Mouse (Mus musculus) liver, embryonic 14.5 days (tissue): ENCODE data around the gene Runx2.

Experiments used
- CTCF ChIP-seq: IDR thresholded peaks from 2 replicates; pipeline ENCODE4 v1.5.1; 2016; ENCODE audit warnings: antibody characterized with exemption, low read depth, control low read depth
- EP300 ChIP-seq: IDR thresholded peaks from 2 replicates; pipeline ENCODE4 v1.6.1; 2016; ENCODE audit warnings: antibody characterized with exemption, low read depth

- TF ChIP-seq CTCF, result no peak
- no peak for TF ChIP-seq EP300
These were observed 290.5 kb downstream of the Runx2 start for GRCm38 (mm10) chr17:44524146-44524545.
